Mouse (Mus musculus): Measurements from ENCODE around the gene Ddx46. TPM values are rescaled to one million over a fixed set of nuclear protein-coding genes. Genes with fewer than 3 reads are reported as not detected.
A peak's percentile ranks its signal among the peaks of the same experiment; 100 is the strongest.

Gene Ddx46
- polyA plus RNA-seq, 1 experiment: 33.9 TPM

DNA sequence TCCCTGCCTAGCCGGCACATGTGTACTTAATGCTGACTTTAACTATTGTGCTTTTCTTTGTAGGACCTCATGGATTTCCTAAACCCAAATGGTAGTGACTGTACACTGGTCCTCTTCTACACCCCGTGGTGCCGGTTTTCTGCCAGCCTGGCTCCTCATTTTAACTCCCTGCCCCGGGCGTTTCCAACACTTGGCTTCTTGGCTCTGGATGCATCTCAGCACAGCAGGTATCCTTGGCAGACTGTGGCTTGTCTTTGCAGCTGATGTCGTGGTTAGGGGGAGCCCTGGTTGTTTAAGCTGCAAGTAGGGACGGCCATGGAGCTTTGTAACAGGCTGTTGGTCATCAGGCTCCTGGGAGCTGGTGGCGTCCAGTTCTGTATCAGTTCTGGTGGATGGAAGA lies 86.7 kb downstream of the Ddx46 start:
- no peak for DNase-seq (ENCODE audit: low spot score)

- DNase-seq (ENCODE audit: low spot score): no peak
Measured at GRCm38 (mm10) chr13:55721995-55722394, 87.2 kb downstream of the Ddx46 start.

DNA sequence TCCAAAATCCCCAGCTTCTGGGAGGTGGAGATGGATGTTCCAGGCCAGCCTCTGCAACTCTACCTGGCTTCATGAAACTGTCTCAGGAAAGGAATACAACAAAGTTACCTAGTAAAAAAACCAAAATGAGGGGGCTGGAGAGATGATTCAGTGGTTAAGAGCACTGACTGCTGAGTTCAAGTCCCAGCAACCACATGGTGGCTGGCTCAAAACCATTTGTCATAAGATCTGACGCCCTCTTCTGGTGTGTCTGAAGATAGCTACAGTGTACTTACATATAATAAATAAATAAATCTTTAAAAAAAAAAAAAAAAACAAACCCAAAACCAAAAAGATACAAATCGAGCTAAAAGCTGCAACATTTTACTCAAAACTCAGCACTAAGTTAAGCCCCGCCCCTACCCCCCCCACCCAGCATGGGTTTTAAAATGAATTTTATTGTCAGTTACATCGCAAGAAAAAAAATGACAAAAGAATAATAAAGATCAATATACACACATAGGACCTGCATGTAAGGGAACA lies 91.8 kb downstream of the Ddx46 start:
- no peak for DNase-seq (ENCODE audit: low spot score)

GRCm38 (mm10) chr13:55727120-55727838 lies 92.5 kb downstream of the Ddx46 start, which contains the start of gene Pcbd2:
Pcbd2 (plus strand) TSS chr13:55727368.
- DNase-seq (ENCODE audit: low spot score): peak; percentile 85

DNA sequence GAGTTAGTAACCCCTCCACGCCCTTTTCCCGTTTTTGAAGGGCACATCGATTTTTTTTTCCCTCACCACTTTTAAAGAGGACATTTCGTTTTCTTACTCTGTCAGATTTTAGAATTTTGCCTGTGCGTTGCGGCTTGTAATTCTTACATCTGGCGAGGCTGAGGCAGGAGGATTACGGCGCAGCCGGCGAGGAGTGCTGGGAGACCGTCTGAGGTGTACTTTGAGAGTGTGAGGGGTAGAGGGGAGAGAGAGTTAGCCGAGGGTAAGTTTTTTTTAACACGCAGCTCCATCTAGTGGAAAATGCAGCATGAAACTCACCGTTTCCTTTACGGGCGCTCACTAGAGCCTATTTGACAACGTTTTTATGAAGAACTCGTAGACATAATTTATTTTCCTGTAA lies 93.0 kb downstream of the Ddx46 start:
- DNase-seq (ENCODE audit: low spot score): peak; percentile 46

- DNase-seq (ENCODE audit: low spot score): no peak
Measured at GRCm38 (mm10) chr13:55730716-55731115, 95.9 kb downstream of the Ddx46 start.

Other genes with a start within 250 kb of the Ddx46 start
- 0.44 and 0.52 TPM in 2 replicates for gene Slc34a1, start 236.8 kb upstream of the Ddx46 start, polyA plus RNA-seq (2012; rRNA removed)
- not detected in 2 replicates for gene Pfn3, start 219.8 kb upstream of the Ddx46 start, polyA plus RNA-seq (2012; rRNA removed)
- gene F12, start 208.2 kb upstream of the Ddx46 start, polyA plus RNA-seq (2012; rRNA removed): 0.06 and 0.07 TPM in 2 replicates
- gene Grk6, start 190.0 kb upstream of the Ddx46 start, polyA plus RNA-seq (2012; rRNA removed): 37.4 and 42.4 TPM in 2 replicates
- gene Prr7, start 170.8 kb upstream of the Ddx46 start, polyA plus RNA-seq (2012; rRNA removed): 3.5 and 3.8 TPM in 2 replicates
- gene Dbn1, start 146.9 kb upstream of the Ddx46 start, polyA plus RNA-seq (2012; rRNA removed): 43.0 and 45.3 TPM in 2 replicates
- 382 and 383 TPM in 2 replicates for gene Pdlim7, start 121.4 kb upstream of the Ddx46 start, polyA plus RNA-seq (2012; rRNA removed)
- 5.1 and 6.9 TPM in 2 replicates for gene Dok3, start 105.7 kb upstream of the Ddx46 start, polyA plus RNA-seq (2012; rRNA removed)
- 45.1 and 51.6 TPM in 2 replicates for gene Ddx41, start 98.4 kb upstream of the Ddx46 start, polyA plus RNA-seq (2012; rRNA removed)
- 86.0 and 97.9 TPM in 2 replicates for gene Fam193b, start 63.9 kb upstream of the Ddx46 start, polyA plus RNA-seq (2012; rRNA removed)
- 136 and 157 TPM in 2 replicates for gene Tmed9, start 61.3 kb upstream of the Ddx46 start, polyA plus RNA-seq (2012; rRNA removed)
- gene B4galt7, start 35.1 kb upstream of the Ddx46 start, polyA plus RNA-seq (2012; rRNA removed): 17.7 and 22.1 TPM in 2 replicates
- 44.0 and 46.8 TPM in 2 replicates for gene Caml, start 12.0 kb upstream of the Ddx46 start, polyA plus RNA-seq (2012; rRNA removed)
- gene B230219D22Rik, start 58.1 kb downstream of the Ddx46 start, polyA plus RNA-seq (2012; rRNA removed): 66.3 and 72.9 TPM in 2 replicates
- gene Txndc15, start 79.6 kb downstream of the Ddx46 start, polyA plus RNA-seq (2012; rRNA removed): 47.4 and 47.8 TPM in 2 replicates
- 66.6 and 70.3 TPM in 2 replicates for gene Pcbd2, start 92.3 kb downstream of the Ddx46 start, polyA plus RNA-seq (2012; rRNA removed)
- 0.22 and 0.32 TPM in 2 replicates for gene Catsper3, start 149.5 kb downstream of the Ddx46 start, polyA plus RNA-seq (2012; rRNA removed)
- gene Pitx1, start 201.2 kb downstream of the Ddx46 start, polyA plus RNA-seq (2012; rRNA removed): 64.7 and 83.9 TPM in 2 replicates